Mouse (Mus musculus) testis, postnatal 14 days (tissue): ENCODE measurements around the gene AI854703.
A peak's percentile ranks its signal among the peaks of the same experiment; 100 is the strongest.
"Not testable (repeated sequence)": the region's sequence is repeated elsewhere in the genome, so short reads cannot be mapped to it uniquely, and the experiment has no call there.

Experiments used
- DNase-seq: peaks from one replicate; pipeline ENCODE4 v3.0.0; 2021; ENCODE audit warnings: low spot score

AI854703 gene

GRCm38 (mm10) chr6:48614756-48615155 lies 11.8 kb upstream of the AI854703 start:
- no peak for DNase-seq

GRCm38 (mm10) chr6:48620031-48620430 lies 6.5 kb upstream of the AI854703 start:
- peak; percentile 33 for DNase-seq

GRCm38 (mm10) chr6:48622186-48622843 lies 4.2 kb upstream of the AI854703 start:
- DNase-seq, result not testable (repeated sequence)

- no peak for DNase-seq
Measured at GRCm38 (mm10) chr6:48623460-48623859, 3.1 kb upstream of the AI854703 start.

- DNase-seq, result peak; percentile 41
Measured at GRCm38 (mm10) chr6:48626984-48627383, 420 bp downstream of the AI854703 start.

- no peak for DNase-seq
Measured at GRCm38 (mm10) chr6:48627511-48627924, 954 bp downstream of the AI854703 start.

- no peak for DNase-seq
Measured at GRCm38 (mm10) chr6:48628377-48628776, 1.8 kb downstream of the AI854703 start.

- DNase-seq, result peak; percentile 11
Measured at GRCm38 (mm10) chr6:48628808-48629660, 2.5 kb downstream of the AI854703 start.

- DNase-seq, result no peak
Measured at GRCm38 (mm10) chr6:48629661-48630034, 3.1 kb downstream of the AI854703 start.

GRCm38 (mm10) chr6:48630831-48631230 lies 4.3 kb downstream of the AI854703 start:
- no peak for DNase-seq

- no peak for DNase-seq
Measured at GRCm38 (mm10) chr6:48635105-48635504, 8.5 kb downstream of the AI854703 start.

GRCm38 (mm10) chr6:48636515-48636914 lies 10.0 kb downstream of the AI854703 start:
- no peak for DNase-seq

- no peak for DNase-seq
Measured at GRCm38 (mm10) chr6:48637811-48638500, 11.4 kb downstream of the AI854703 start.

GRCm38 (mm10) chr6:48638553-48638952 lies 12.0 kb downstream of the AI854703 start:
- no peak for DNase-seq

GRCm38 (mm10) chr6:48641391-48641790 lies 14.8 kb downstream of the AI854703 start:
- DNase-seq, result no peak

GRCm38 (mm10) chr6:48642764-48643292 lies 16.3 kb downstream of the AI854703 start:
- no peak for DNase-seq

- peak; percentile 32 for DNase-seq
Measured at GRCm38 (mm10) chr6:48645660-48646308, 19.2 kb downstream of the AI854703 start.

GRCm38 (mm10) chr6:48646309-48646690 lies 19.7 kb downstream of the AI854703 start:
- no peak for DNase-seq

- DNase-seq, result no peak
Measured at GRCm38 (mm10) chr6:48646995-48647394, 20.4 kb downstream of the AI854703 start, which contains the start of gene Gimap8. Gene Gimap8, plus strand, starts transcription at chr6:48647234.

- no peak for DNase-seq
Measured at GRCm38 (mm10) chr6:48647611-48648010, 21.0 kb downstream of the AI854703 start.

- no peak for DNase-seq
Measured at GRCm38 (mm10) chr6:48648779-48649178, 22.2 kb downstream of the AI854703 start.

GRCm38 (mm10) chr6:48650041-48650440 lies 23.5 kb downstream of the AI854703 start:
- DNase-seq, result no peak
